10 mouse cellular contexts compared by ENCODE assay signal in the genomic region with DNA sequence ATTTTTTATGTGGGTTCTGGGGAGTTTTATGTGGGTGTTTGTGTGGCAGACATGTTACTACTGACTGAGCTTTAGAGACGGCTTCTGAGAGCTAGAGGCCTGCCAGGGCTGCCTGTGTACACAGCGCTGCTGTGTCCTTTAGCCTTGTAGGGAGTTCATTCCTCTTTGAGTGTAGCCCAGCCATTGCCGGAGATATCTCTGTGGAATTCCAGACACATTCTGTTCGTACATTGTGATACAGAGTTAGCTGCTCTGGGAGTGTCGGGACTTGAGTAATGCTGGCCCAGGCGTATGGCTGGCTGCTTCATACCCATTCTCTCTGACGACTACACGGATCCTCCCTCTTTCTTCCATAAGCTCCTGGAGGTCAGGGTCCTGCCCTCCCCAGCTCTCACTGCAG. TPM values are rescaled to one million over a fixed set of nuclear protein-coding genes. Genes with fewer than 3 reads are reported as not detected.
DNase-seq lines count a peak whose midpoint lies in the region; ATAC-seq and TF ChIP-seq lines count a peak whose summit lies in the region.
"Had no signal": no experiment of that assay in that cellular context is flagged by ENCODE, and none has a peak within 500 bp of the region (broad histone marks: within the 10 kb centered on the region; RNA-seq: fewer than 3 reads in every experiment).

No protein-coding gene starts in this region.

- peak; percentile 87 for ATAC-seq in heart, embryonic 16.5 days (replicated peaks; ENCODE audit: extremely low read depth, insufficient read depth, low FRiP score)

- intact Hi-C loops in gastrocnemius, adult 2 months (cut with DNase I): no loop called here
- intact Hi-C loops in gastrocnemius, postnatal 14 days (cut with DNase I; ENCODE audit: low total_unique reads): no loop called here

- 20% methylated on average over 8 of the region's 8 CpGs for WGBS in heart, embryonic 16.5 days

- no peak overlapping the region for H3K4me3 ChIP-seq in gastrocnemius, adult 2 months
- H3K4me3 ChIP-seq in heart, embryonic 16.5 days (ENCODE audit: low read length): no peak overlapping the region
- H3K4me3 ChIP-seq: limb, embryonic 13.5 days had no signal

- H3K4me2 ChIP-seq in heart, embryonic 16.5 days (ENCODE audit: low read depth, low read length): peak overlapping the region; percentile 51
- H3K4me2 ChIP-seq: limb, embryonic 13.5 days had no signal

- peak overlapping the region; percentile 81 for H3K27ac ChIP-seq in gastrocnemius, adult 2 months
- H3K27ac ChIP-seq in heart, embryonic 16.5 days (ENCODE audit: low read length): peak overlapping the region; percentile 99
- H3K27ac ChIP-seq: kidney, postnatal 0 days; limb, embryonic 13.5 days had no signal

- no peaks in the 10 kb centered on the region for H3K27me3 ChIP-seq in heart, embryonic 16.5 days (ENCODE audit: control insufficient read depth, insufficient read depth, low read length)
- H3K27me3 ChIP-seq: limb, embryonic 13.5 days had no signal

- no peak for DNase-seq in gastrocnemius, adult 2 months
- no peak for DNase-seq in gastrocnemius, postnatal 14 days
- peak; percentile 33 for DNase-seq in adipocyte (ENCODE audit: low spot score)
- DNase-seq in lung, postnatal 36 days: peak; percentile 63
- no peak for DNase-seq in cerebellum, adult 9-10 months
- no peak for DNase-seq in frontal cortex, adult 2 months (ENCODE audit: extremely low spot score in 1 of 2, low spot score in 1 of 2)
- DNase-seq in urinary bladder, postnatal 25 days (ENCODE audit: low spot score): no peak

- TF ChIP-seq CTCF in gastrocnemius, adult 2 months (IDR thresholded peaks at IDR 0.05): no peak

- H3K9ac ChIP-seq in heart, embryonic 16.5 days (ENCODE audit: low read length): peak overlapping the region; percentile 71
- H3K9ac ChIP-seq: limb, embryonic 13.5 days had no signal

- no peaks in the 10 kb centered on the region for H3K9me3 ChIP-seq in heart, embryonic 16.5 days (replicated peaks; ENCODE audit: control insufficient read depth, low read length)
- H3K9me3 ChIP-seq: limb, embryonic 13.5 days had no signal

- H3K4me1 ChIP-seq in heart, embryonic 16.5 days (ENCODE audit: control insufficient read depth, insufficient read depth, low read length): peaks cover 53% of the 10 kb centered on the region

- H3K36me3 ChIP-seq in heart, embryonic 16.5 days (ENCODE audit: control insufficient read depth, insufficient read depth): no peaks in the 10 kb centered on the region

RNA-seq across cellular contexts. Expression of gene Trak1, which starts 31.9 kb away (rescaled TPM):
- 100 to 1,000 TPM; 156 to 204 TPM for total RNA-seq in gastrocnemius, adult 2 months (2021)
- total RNA-seq in gastrocnemius, postnatal 14 days (2021): 100 to 1,000 TPM; 167 to 178 TPM
- 42.4 and 48.9 TPM in 2 replicates for polyA plus RNA-seq in heart, embryonic 16.5 days (2015; fragmentation: Nextera tagmentation; extraction: Ambion mirVana)
- polyA plus RNA-seq in frontal cortex, adult 2 months (2012; rRNA removed): 136 and 139 TPM in 2 replicates

RNA-seq across cellular contexts. Expression of gene Ulk4, which starts 52.2 kb away (rescaled TPM):
- total RNA-seq in gastrocnemius, adult 2 months (2021): under 1 TPM; 0.11 to 0.36 TPM
- total RNA-seq in gastrocnemius, postnatal 14 days (2021): under 1 TPM; 0.31 to 0.41 TPM
- 86.4 and 105 TPM in 2 replicates for polyA plus RNA-seq in heart, embryonic 16.5 days (2015; fragmentation: Nextera tagmentation; extraction: Ambion mirVana)
- 5.9 and 6.2 TPM in 2 replicates for polyA plus RNA-seq in frontal cortex, adult 2 months (2012; rRNA removed)

Comparison
In these comparisons a context has a peak if more than half of its experiments do, and no peak if none do; other contexts are left out.
1. DNase-seq: peak in adipocyte (single experiment) and lung, postnatal 36 days (single experiment); none in gastrocnemius, adult 2 months (single experiment), gastrocnemius, postnatal 14 days (single experiment), cerebellum, adult 9-10 months (single experiment), frontal cortex, adult 2 months (0 of 2) and urinary bladder, postnatal 25 days (single experiment).